Mouse (Mus musculus) MEL (cell line): Measurements from ENCODE around the gene Mia.

Source experiments
- CTCF ChIP-seq, 3 experiments: IDR thresholded peaks in 2 of 3; conservative IDR thresholded peaks in 1 of 3; 2 replicates each; pipeline ENCODE4 v1.5.1; 2011 to 2012; ENCODE audit warnings: low read length in 3 of 3, low read depth in 2 of 3, mild to moderate bottlenecking in 2 of 3, improper control_type of control experiment in 1 of 3, inconsistent platforms in 1 of 3, mixed read lengths in 1 of 3, moderate library complexity in 1 of 3; ENCODE audit not compliant: control insufficient read depth in 1 of 3, insufficient read depth in 1 of 3, poor library complexity in 1 of 3, severe bottlenecking in 1 of 3
- E2F4 ChIP-seq: IDR thresholded peaks from 2 replicates; pipeline ENCODE4 v1.6.1; 2011; ENCODE audit warnings: low read depth, low read length, improper control_type of control experiment, borderline replicate concordance
- EP300 ChIP-seq, 2 experiments: IDR thresholded peaks; 2 replicates each; pipeline ENCODE4 v1.6.1; 2011; ENCODE audit warnings: improper control_type of control experiment in 2 of 2, low read length in 2 of 2, low read depth in 1 of 2, mild to moderate bottlenecking in 1 of 2
- HCFC1 ChIP-seq: IDR thresholded peaks from 2 replicates; pipeline ENCODE4 v1.6.1; 2012; ENCODE audit warnings: low read depth, mild to moderate bottlenecking, inconsistent platforms, low read length, improper control_type of control experiment, moderate library complexity
- MAZ ChIP-seq: IDR thresholded peaks from 2 replicates; pipeline ENCODE4 v1.6.1; 2012; ENCODE audit warnings: low read depth, mild to moderate bottlenecking, inconsistent platforms, low read length, improper control_type of control experiment
- MEF2A ChIP-seq: IDR thresholded peaks from 2 replicates; pipeline ENCODE4 v1.6.1; 2014; ENCODE audit warnings: low read depth, mild to moderate bottlenecking, inconsistent platforms, low read length, improper control_type of control experiment; ENCODE audit not compliant: poor library complexity, insufficient replicate concordance, severe bottlenecking; ENCODE audit errors: extremely low read depth
- NRF1 ChIP-seq: IDR thresholded peaks from 2 replicates; pipeline ENCODE4 v1.6.1; 2014; ENCODE audit warnings: low read depth, mild to moderate bottlenecking, inconsistent platforms, low read length, improper control_type of control experiment, moderate library complexity; ENCODE audit not compliant: poor library complexity, insufficient read depth, severe bottlenecking
- POLR2A ChIP-seq, 2 experiments: IDR thresholded peaks; 2 replicates each; pipeline ENCODE4 v1.6.1; 2011 to 2012; ENCODE audit warnings: low read length in 2 of 2, mild to moderate bottlenecking in 2 of 2, control low read depth in 1 of 2, improper control_type of control experiment in 1 of 2, low read depth in 1 of 2, moderate library complexity in 1 of 2; ENCODE audit not compliant: control insufficient read depth in 1 of 2, insufficient read depth in 1 of 2, poor library complexity in 1 of 2
- POLR2AphosphoS2 ChIP-seq: IDR thresholded peaks from 2 replicates; pipeline ENCODE4 v1.6.1; 2011; ENCODE audit warnings: low read length, improper control_type of control experiment

DNA sequence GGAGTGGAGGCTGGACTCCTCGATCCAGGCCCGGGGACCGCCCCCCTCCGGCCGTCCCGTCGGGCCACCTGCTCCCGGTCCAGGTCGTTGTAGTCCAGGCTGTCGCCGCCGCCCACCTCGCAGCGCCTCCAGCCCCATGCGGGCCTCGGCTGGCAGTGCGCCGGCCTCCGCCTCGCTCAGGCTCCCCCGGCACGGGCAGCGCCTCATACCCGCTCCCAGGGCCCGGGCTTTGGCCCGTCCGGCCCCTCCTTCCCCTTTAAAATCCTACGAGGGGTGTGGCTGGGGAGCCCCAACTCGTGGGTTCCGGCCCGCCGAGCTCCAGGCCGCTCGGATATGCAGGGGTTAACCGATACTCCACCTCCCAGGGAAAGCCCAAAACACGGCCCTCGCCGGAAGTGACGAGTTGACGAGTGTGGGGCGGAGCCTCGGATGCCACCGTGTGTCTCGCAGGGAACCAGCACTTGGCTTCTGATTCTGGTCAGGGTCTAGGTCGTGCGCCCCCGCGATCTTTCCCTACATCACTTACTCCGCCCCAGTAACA lies 47.4 kb upstream of the Mia start, which contains the start of gene Itpkc:
- peak; percentile 90 for TF ChIP-seq POLR2AphosphoS2
- no peak for TF ChIP-seq EP300 (IDR thresholded peaks at IDR 0.05; ENCODE audit: low read depth in 1 of 2, low read length in 2 of 2)
- TF ChIP-seq NRF1, result no peak
- TF ChIP-seq CTCF (IDR thresholded peaks at IDR 0.05 in 2 of 3, conservative IDR thresholded peaks at IDR 0.05 in 1 of 3; ENCODE audit: control insufficient read depth in 1 of 3, insufficient read depth in 1 of 3, low read depth in 2 of 3, low read length in 3 of 3, poor library complexity in 1 of 3, severe bottlenecking in 1 of 3), result no peak
- TF ChIP-seq E2F4, result no peak
- peak; percentile 85 for TF ChIP-seq HCFC1
- no peak for TF ChIP-seq MEF2A
- peak; percentile 90 for TF ChIP-seq MAZ
- peak; percentile 83 to 97 for TF ChIP-seq POLR2A (IDR thresholded peaks at IDR 0.05; ENCODE audit: control insufficient read depth in 1 of 2, insufficient read depth in 1 of 2, low read depth in 1 of 2, low read length in 2 of 2, poor library complexity in 1 of 2)
